Mouse (Mus musculus): ENCODE data around the gene Dctpp1.

Gene Dctpp1

DNA sequence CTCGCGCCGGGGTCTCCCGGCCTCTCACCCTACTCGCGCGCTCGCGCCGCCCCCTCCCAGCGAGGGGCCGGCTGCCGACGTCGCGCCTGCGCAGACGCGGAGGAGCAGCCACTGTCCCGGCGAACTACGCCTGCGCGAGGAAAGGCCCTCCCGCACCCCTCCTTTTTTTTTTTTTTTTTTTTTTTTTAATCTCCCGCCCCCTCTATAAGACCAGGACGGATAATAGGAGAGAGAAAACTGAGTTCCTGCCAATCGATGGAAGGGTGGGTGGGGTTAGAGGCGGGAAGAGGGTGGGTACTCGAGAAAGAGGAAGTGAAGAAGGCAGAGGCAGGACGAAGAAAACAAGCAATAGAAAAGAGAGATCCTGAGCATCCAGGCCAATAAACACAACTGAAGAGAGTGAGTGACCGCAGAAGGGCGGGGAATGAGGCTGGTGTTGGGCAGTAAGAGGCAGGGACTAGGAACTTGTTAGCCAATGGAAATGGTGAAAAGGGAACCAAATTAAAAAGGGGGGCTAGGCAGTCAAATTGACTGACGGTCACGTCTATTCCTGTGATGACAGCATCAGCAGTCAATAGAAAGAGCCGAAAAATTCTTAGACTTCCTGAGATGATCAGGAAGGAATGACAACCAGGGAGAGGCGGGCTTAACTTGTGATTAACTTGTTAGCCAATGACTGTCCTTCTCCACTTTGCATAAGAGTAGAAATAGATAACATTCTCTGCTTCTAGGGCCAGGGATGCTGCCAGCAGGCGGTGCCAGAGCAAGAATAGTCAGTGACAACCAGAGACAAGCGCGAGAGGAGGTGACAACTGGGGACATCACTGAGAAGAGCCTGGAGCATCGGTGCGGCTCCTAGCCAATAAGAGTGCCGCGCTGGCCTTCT is 51.7 kb downstream of the Dctpp1 start, which contains the start of gene Mylpf:
Gene Mylpf (plus strand): TSS at position 338 of the 886 bp plus-strand sequence.
- DNase-seq (ENCODE audit: low read depth), result peak; percentile 99

DNA sequence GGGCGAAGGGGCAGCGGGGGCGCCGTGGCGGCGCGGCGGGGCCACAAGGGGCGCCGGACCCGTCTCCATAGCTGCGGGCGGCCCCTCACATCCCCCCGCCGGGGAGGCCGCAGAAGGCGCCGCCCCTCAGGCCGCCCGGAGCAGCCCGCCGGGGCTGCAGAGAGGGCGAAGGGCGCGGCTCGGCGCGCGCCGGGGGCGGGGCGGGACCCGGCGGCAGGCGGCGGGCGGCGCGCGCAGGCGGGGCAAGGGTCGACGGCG is 52.3 kb downstream of the Dctpp1 start, which contains the start of gene Tbc1d10b:
Gene Tbc1d10b (minus strand): TSS at position 174 of the 258 bp plus-strand sequence.
- no peak for DNase-seq (ENCODE audit: low read depth)

DNA sequence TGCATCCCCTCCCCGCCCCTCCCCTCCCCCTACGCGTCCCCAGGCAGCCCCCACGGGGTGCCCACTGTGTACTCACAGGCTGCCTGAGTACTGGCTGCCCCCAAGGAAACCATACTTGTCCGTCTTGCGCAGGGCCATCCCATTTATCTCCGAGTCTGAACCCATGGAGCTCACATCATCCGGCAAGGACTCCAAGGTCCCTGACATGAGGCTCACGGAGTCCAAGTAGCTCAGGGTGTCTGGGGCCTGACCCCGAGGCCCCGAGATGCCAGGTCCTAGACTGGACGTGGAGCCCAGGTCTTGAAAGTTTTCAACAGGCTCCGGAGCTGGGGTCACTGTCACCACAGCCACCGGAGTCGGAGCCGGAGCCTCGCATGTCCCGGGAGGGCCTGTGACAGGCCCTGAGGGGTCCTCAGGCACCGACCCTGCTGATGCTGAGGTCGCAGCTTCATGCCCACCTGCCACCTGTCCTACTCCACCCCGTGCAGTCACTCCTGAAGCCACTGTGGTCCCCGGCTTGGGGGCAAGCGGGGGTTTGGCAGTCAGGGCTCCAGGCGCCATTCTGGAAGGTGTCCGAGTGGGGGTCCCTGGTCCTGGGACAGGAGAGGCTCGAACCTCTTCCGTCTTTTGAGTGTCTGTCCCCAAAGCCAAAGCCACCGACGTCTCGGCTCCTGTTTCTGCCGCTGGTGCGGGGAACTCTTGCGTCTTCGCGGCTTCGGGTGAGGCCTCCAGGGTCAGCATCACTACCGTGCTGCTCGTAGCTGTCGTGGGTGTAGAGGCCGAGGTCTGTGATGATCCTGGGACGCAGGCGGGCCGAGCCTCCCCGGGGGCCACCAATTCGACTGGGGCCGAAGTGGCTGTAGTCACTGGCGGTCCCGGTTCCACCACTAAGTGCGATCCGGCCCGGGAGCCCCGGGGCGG is 52.9 kb downstream of the Dctpp1 start:
- no peak for DNase-seq (ENCODE audit: low read depth)
